Mouse (Mus musculus): ENCODE data around the gene Cd247. TPM values are rescaled to one million over a fixed set of nuclear protein-coding genes. Genes with fewer than 3 reads are reported as not detected.
"Not testable (repeated sequence)": the region's sequence is repeated elsewhere in the genome, so short reads cannot be mapped to it uniquely, and the experiment has no call there.

The Cd247 gene
- polyA plus RNA-seq (2015; fragmentation: Nextera tagmentation; extraction: Ambion mirVana) = 282 TPM in 2 replicates

DNA sequence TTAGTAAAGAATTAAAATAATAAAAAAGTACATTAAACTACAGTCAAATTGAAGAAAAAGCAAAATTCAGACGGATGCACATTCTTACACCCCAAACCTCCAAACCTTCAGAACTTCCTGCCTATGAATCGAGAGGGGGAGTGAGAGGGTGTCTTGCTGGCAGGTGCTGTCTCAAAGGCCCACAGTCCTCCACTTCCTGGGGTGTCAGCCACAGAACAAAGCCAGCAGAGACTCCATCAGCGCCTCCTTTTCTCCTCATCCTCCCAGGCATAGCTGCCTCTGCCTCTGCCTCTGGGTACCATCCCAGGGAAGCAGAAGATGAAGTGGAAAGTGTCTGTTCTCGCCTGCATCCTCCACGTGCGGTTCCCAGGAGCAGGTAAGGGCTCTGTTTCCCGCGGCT, at the start of gene Cd247:
Cd247 (plus strand) TSS at position 171 of the 400 bp plus-strand sequence.
- DNase-seq (ENCODE audit: low spot score) = peak; percentile 88

DNA sequence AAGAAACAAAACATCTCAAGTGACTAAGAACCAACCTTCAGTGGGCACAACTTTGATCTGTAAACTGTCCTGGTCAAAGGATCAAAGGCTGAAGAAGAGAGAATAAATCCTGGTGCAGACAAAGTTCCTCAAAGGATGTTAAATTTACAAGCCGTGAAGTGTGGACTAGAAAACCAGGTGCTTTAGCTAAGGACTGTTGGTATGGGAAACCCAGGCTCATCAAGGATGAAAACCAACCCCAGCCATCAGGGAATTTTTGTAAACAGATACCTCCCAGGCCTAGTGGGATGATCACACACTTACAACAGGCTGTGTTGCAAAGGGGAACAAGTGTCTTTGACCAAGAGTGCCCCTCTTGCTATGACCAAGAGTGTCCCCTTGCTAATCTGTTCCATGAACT, 49.5 kb upstream of the Cd247 start:
- no peak for DNase-seq (ENCODE audit: low spot score)

GRCm38 (mm10) chr1:165741989-165742388, 46.5 kb upstream of the Cd247 start:
- DNase-seq (ENCODE audit: low spot score) = no peak

DNA sequence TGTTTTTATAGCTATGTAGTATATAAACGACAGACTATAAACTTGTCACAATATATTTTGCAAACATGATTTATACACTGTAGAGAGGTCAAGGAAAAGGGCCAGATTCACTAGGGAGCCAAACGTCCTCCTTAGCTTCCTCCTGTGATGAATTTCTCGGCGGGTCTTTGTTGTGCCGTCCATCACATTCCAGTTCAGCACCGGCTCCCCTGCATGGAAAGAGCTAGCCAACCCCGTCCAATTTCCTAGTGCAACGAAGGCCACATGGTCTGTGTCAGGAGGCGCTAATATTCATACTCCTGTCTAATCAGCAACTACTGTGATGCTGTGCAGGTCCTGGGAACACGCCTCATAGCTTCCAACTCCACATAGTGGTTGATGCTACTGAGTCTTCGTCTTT, 40.4 kb upstream of the Cd247 start:
- DNase-seq (ENCODE audit: low spot score) = no peak

DNA sequence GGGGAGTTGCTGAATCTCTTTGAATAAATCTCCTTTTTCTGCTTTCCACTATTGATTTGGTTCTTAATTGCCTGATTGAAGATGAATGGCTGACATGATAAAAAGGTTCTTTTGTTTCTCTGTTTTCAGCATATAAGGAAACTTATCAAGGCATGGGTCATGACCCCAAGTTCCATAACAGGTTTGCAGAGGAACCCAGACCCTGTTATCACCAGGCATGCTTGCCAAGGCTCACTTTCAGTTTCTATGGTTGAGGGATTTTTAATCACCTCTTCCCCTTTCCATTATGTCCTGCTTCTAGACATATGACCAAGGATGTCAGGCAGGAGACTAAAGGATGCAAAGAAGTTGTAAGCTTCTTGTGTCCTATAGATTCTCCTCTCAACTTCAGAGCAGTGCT, 37.3 kb upstream of the Cd247 start:
- no peak for DNase-seq (ENCODE audit: low spot score)

DNA sequence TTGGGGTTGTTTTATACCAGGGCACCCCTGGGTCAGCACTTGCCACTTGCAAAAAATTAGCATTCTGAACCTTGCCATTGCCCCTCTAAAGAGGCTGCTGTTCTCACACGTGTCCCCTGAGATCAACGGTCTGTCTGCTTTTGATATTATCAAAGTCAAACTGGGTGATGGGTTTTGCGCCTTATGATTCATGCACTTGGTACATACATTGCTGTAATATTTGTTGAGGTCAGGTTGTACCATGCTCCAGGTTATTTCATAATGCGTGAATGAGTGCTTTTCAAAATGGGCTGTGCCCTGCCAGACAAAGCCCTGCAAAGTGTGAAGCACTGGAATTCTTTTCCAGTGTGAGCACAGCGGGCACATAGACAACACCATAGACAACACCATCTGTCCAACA, 36.6 kb upstream of the Cd247 start:
- no peak for DNase-seq (ENCODE audit: low spot score)

DNA sequence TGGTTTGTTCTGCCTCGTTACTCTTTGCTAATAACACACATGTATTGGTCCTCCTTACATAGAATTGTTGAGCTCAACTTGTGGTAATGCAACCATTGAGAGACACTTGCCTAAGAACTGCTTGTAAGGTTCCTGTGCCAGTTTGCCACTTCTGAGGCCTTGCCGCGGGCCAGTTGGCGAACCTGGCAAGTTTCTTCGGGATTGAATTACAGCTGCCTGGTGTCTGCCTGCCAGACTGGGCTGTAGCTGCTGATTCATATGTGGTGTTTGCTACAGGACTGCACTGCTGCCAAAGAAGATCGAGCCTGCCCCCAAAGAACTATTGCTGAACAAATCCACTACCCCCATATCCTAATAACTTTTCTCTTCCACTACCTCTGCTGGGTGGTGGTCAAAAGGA, 34.3 kb upstream of the Cd247 start:
- DNase-seq (ENCODE audit: low spot score) = no peak

DNA sequence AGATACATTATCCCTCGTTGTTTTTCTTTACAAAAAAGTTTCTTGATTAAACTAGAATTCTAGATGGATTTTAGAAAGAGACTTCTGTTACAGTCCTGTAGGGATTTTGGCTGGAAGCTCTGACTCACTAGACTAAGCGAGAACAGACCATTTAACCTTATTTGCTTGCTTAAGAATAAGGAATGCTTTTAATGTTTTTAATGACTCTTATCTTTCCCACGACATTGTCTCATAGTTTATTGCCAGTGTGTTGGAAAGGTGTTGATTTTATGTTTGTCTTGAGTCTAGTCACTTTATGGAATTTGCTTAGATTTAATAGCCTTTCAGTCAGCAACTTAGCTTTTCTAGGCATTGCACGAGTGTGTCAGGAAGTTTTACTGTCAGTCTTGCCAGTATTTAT, 33.3 kb upstream of the Cd247 start:
- DNase-seq (ENCODE audit: low spot score) = no peak

GRCm38 (mm10) chr1:165761522-165762305, 26.8 kb upstream of the Cd247 start:
- no peak for DNase-seq (ENCODE audit: low spot score)

DNA sequence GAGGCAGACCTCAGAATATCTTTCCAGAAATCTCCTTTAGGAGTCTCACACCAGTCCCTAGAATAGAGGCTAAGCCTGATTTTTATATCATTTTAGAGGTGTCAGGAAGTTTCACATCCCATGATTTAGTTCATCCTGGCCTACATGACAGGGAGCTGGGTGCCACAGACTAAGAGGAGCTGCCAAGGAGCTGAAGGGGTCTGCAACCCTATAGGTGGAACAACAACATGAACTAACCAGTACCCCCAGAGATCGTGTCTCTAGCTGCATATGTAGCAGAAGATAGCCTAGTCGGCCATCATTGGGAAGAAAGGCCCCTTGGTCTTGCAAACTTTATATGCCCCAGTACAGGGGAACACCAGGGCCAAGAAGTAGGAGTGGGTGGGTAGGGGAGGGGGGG, 26.0 kb upstream of the Cd247 start:
- DNase-seq (ENCODE audit: low spot score) = not testable (repeated sequence)

GRCm38 (mm10) chr1:165762914-165763634, 25.4 kb upstream of the Cd247 start:
- peak; percentile 44 for DNase-seq (ENCODE audit: low spot score)

DNA sequence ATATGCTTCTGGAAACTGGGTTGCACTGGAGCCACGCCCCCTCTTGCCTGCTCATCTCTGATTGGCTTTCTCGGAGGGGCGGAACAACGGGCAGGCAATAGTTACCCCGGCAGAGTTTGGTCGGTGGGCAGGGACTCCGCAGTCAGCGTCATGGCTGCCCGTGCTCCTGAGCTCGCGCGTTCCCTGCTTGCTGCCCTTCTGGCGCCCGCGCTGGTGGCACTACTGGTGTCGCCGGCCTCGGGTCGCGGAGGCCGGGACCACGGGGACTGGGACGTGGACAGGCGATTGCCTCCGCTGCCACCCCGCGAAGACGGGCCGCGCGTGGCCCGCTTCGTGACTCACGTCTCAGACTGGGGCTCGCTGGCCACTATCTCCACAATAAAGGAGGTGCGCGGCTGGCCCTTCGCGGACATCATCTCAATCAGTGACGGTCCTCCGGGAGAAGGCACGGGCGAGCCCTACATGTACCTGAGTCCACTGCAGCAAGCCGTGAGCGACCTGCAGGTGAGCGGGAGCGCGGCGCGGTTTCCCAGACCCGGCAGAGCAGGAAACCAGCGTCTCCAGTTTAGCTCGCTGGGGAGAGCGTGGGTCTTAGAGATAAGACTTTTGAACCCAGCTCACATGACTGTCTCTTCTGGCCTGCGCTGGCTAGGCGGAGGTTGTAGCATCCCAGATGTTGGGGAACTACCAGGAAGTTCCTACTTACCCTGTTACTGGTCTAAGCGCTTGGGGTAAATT, 24.7 kb upstream of the Cd247 start, which contains the start of gene Creg1:
Creg1 (plus strand) TSS at position 112 of the 738 bp plus-strand sequence.
- peak; percentile 94 for DNase-seq (ENCODE audit: low spot score)

GRCm38 (mm10) chr1:165764571-165764970, 23.9 kb upstream of the Cd247 start:
- DNase-seq (ENCODE audit: low spot score) = no peak

- DNase-seq (ENCODE audit: low spot score) = no peak
These were observed 23.4 kb upstream of the Cd247 start for GRCm38 (mm10) chr1:165765041-165765440.

- DNase-seq (ENCODE audit: low spot score) = no peak
These were observed 22.7 kb upstream of the Cd247 start for GRCm38 (mm10) chr1:165765651-165766294.

DNA sequence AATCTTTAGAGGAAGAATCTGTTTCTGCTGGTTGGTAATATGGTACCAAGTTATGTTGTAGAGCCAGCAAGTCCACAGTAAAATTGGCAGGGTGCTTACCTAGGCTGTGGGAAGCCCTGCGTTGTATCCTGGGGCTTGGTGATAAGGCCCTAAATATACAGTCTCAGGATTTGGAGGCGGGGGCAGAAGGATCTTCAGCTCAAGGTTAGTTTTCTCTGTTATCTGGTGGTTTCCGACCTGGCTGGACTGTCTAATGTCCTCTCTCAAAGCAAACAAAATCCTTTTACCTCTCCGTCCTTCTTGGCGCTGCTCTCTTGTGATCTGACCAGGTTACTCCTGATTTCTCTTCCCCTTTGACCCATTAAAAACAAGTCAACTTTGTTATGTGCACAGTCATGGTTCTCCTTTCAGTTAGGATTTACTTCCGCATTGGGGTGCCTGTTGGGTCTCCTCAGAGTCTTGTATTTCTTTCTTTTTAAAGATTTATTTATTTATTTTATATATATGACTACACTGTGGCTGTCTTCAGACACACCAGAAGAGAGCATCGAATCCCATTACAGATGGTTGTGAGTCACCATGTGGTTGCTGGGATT, 22.1 kb upstream of the Cd247 start:
- no peak for DNase-seq (ENCODE audit: low spot score)

DNA sequence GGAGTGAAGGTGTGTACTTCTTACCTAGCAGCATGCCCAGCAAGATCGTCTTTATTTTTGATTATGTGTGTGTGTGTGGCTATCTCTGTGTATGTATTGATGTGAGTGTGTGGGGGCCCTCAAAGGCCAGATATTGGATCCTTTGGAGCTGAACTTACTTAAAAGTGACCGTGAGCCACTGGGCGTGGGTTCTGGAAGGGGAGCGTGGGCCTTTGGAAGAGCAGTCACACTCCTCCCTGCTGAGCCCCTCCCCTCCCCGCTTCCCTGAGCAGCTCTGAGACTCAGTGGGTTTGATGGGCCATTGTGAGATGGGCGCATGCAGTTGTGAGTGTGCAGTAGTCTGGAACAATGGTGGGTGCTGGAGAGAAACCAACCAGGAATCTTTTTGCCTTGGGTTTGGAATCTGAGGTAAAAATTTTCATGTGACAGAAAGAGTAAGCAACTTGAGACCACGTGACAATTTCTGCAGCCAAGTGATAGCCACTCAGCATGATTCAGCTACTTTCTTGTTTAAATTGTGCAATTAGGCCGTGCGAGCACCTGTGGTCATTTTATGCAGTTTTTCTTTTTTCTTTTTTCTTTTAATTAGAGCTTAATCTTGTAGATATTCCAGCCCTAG, 19.5 kb upstream of the Cd247 start:
- no peak for DNase-seq (ENCODE audit: low spot score)

DNA sequence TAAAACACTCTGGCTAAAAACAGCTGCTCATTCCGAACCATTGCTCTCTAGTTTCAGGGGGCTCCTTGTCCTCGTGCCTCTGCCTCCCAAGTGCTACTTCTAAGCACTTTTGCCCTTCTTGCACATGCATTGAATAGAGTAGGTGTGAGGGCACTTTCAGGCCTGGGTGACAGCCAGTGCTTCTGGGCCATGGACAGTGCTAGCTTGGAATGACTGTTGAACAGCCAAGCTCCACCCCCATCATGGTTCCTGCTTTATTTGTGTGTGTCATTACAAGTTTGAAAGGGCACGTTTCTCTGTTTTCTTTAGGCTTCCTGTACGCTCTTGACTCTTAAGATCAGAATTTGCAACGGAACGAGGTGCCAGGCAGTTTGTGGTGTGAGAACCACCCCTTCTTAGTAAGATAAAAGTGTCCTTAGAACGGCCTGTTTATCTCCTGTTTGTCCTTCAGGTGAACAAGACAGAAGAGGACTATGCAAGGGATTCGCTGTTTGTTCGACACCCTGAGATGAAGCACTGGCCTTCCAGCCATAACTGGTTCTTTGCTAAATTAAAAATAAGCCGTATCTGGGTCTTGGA, 18.2 kb upstream of the Cd247 start:
- DNase-seq (ENCODE audit: low spot score) = no peak

DNA sequence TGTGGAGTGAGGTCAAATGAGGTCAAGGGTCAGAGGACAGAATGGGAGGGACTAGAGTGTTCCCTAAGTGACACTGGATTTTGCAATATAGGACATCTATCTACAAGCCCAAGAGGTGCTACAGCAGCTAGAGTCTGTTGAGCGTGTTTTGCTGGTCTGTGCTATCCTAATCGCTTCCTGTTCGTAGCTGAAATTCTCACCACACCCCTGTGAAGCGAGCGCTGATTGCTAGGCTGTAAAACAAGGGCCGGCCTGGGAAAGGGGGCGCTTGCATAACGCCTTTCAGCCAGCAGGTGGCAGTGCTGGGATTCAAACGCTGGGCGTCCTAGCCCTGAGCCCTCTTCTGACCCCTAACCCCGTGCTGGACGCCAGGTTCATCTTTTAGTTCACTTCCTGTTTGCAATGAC, 17.0 kb upstream of the Cd247 start:
- peak; percentile 83 for DNase-seq (ENCODE audit: low spot score)

DNA sequence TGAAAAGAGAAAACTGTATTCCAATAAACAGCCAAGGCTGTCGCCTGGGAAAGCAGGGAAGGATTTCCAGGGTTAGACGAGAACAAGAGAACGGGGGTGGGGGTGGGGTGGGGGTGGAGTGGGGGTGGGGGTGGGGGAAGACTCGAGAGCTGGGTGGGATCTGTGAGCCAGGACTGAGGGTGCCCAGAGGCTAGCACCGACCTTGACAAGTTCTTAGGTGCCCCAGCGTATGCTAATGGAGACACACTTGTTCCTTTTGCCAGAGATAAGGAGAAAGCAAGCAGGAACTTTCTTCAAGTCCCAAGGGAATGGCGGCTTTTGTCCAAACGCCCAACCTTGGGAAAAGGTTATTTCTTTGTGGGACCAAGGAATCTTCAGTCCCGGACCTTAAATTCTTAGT, 16.5 kb upstream of the Cd247 start:
- DNase-seq (ENCODE audit: low spot score) = no peak

Data from thymus, postnatal 0 days (tissue).